Mouse (Mus musculus) ES-E14 (cell line): ENCODE results near the gene Zbtb34.

Source experiments
- CHD2 ChIP-seq: IDR thresholded peaks from 2 replicates; pipeline ENCODE4 v1.6.1; 2014; ENCODE audit warnings: mild to moderate bottlenecking, low read depth, low read length, inconsistent platforms
- HCFC1 ChIP-seq: IDR thresholded peaks from 2 replicates; pipeline ENCODE4 v1.6.1; 2012; ENCODE audit warnings: low read length, inconsistent platforms, borderline replicate concordance; ENCODE audit not compliant: insufficient read depth
- MAFK ChIP-seq: IDR thresholded peaks from 2 replicates; pipeline ENCODE4 v1.6.1; 2014; ENCODE audit warnings: mild to moderate bottlenecking, low read depth, low read length, inconsistent platforms; ENCODE audit not compliant: insufficient read depth
- ZC3H11A ChIP-seq: IDR thresholded peaks from 2 replicates; pipeline ENCODE4 v1.6.1; 2012; ENCODE audit warnings: low read depth, mild to moderate bottlenecking, inconsistent platforms, low read length, borderline replicate concordance
- ZNF384 ChIP-seq: IDR thresholded peaks from 2 replicates; pipeline ENCODE4 v1.6.1; 2012; ENCODE audit warnings: low read depth, low read length, inconsistent platforms

- TF ChIP-seq ZNF384, result no peak
- no peak for TF ChIP-seq HCFC1
- no peak for TF ChIP-seq CHD2
- no peak for TF ChIP-seq ZC3H11A
- no peak for TF ChIP-seq MAFK
Measured at GRCm38 (mm10) chr2:33414019-33414418, 17.1 kb downstream of the Zbtb34 start.
